Mouse (Mus musculus): ENCODE data around the gene Bad.

DNA sequence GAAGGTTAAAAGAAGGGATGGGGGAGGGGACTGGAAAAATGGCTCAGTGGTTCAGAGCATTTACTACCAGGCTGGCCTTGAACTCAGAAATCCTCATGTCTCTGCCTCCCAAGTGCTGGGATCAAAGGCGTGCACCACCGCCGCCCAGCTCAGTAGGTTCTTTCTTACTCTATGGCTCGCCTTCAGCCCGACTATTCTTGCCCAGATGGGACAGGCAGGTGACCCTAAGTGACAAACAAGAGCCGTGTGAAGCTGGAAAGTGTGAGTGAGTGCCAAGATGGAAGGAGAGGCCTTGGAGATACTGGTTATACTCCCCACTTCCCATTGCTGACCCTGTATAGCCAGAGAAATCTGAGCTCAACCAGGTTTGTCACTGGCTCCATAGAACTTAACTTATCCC lies 2.0 kb downstream of the Bad start:
- no peak for TF ChIP-seq EP300 (optimal IDR thresholded peaks at IDR 0.05)
- TF ChIP-seq CTCF (IDR thresholded peaks at IDR 0.05; ENCODE audit: low read depth): no peak
